Mouse (Mus musculus): ENCODE results near the gene Plk5.
"Not testable (repeated sequence)": the region's sequence is repeated elsewhere in the genome, so short reads cannot be mapped to it uniquely, and the experiment has no call there.

Gene Plk5

GRCm38 (mm10) chr10:80330084-80330483, 26.2 kb upstream of the Plk5 start:
- ATAC-seq (ENCODE audit: insufficient number of reproducible peaks, low FRiP score, low TSS enrichment): no peak

GRCm38 (mm10) chr10:80330888-80331287, 25.4 kb upstream of the Plk5 start:
- ATAC-seq (ENCODE audit: insufficient number of reproducible peaks, low FRiP score, low TSS enrichment): no peak

GRCm38 (mm10) chr10:80331636-80332524, 24.4 kb upstream of the Plk5 start:
- ATAC-seq (ENCODE audit: insufficient number of reproducible peaks, low FRiP score, low TSS enrichment): peak; percentile 21; the same call in 1 of the 2 replicates

- peak; percentile 19; the same call in 1 of the 2 replicates for ATAC-seq (ENCODE audit: insufficient number of reproducible peaks, low FRiP score, low TSS enrichment)
Measured at GRCm38 (mm10) chr10:80332525-80332989, 23.7 kb upstream of the Plk5 start.

GRCm38 (mm10) chr10:80336263-80336662, 20.0 kb upstream of the Plk5 start:
- ATAC-seq (ENCODE audit: insufficient number of reproducible peaks, low FRiP score, low TSS enrichment): no peak

- peak; percentile 54; the same call in 1 of the 2 replicates for ATAC-seq (ENCODE audit: insufficient number of reproducible peaks, low FRiP score, low TSS enrichment)
Measured at GRCm38 (mm10) chr10:80339941-80340750, 16.1 kb upstream of the Plk5 start.

- no peak for ATAC-seq (ENCODE audit: insufficient number of reproducible peaks, low FRiP score, low TSS enrichment)
Measured at GRCm38 (mm10) chr10:80341026-80341425, 15.2 kb upstream of the Plk5 start.

GRCm38 (mm10) chr10:80341491-80342304, 14.6 kb upstream of the Plk5 start:
- no peak for ATAC-seq (ENCODE audit: insufficient number of reproducible peaks, low FRiP score, low TSS enrichment)

- ATAC-seq (ENCODE audit: insufficient number of reproducible peaks, low FRiP score, low TSS enrichment): no peak
Measured at GRCm38 (mm10) chr10:80342305-80342748, 13.9 kb upstream of the Plk5 start.

- ATAC-seq (ENCODE audit: insufficient number of reproducible peaks, low FRiP score, low TSS enrichment): no peak
Measured at GRCm38 (mm10) chr10:80342749-80343424, 13.4 kb upstream of the Plk5 start.

- no peak for ATAC-seq (ENCODE audit: insufficient number of reproducible peaks, low FRiP score, low TSS enrichment)
Measured at GRCm38 (mm10) chr10:80343425-80343895, 12.8 kb upstream of the Plk5 start.

- no peak for ATAC-seq (ENCODE audit: insufficient number of reproducible peaks, low FRiP score, low TSS enrichment)
Measured at GRCm38 (mm10) chr10:80344131-80344661, 12.1 kb upstream of the Plk5 start.

- no peak for ATAC-seq (ENCODE audit: insufficient number of reproducible peaks, low FRiP score, low TSS enrichment)
Measured at GRCm38 (mm10) chr10:80345122-80345521, 11.1 kb upstream of the Plk5 start.

GRCm38 (mm10) chr10:80345929-80346328, 10.3 kb upstream of the Plk5 start:
- not testable (repeated sequence) for ATAC-seq (ENCODE audit: insufficient number of reproducible peaks, low FRiP score, low TSS enrichment)

GRCm38 (mm10) chr10:80347514-80347967, 8.7 kb upstream of the Plk5 start:
- no peak for ATAC-seq (ENCODE audit: insufficient number of reproducible peaks, low FRiP score, low TSS enrichment)

GRCm38 (mm10) chr10:80348244-80348781, 7.9 kb upstream of the Plk5 start, which contains the start of gene Adamtsl5:
TSS of gene Adamtsl5 (minus strand) at chr10:80348412.
- ATAC-seq (ENCODE audit: insufficient number of reproducible peaks, low FRiP score, low TSS enrichment): 0 out of 2 replicates have a peak, but pooled peaks have one; percentile 4

GRCm38 (mm10) chr10:80348981-80349380, 7.3 kb upstream of the Plk5 start:
- no peak for ATAC-seq (ENCODE audit: insufficient number of reproducible peaks, low FRiP score, low TSS enrichment)

- peak; percentile 38; the same call in 1 of the 2 replicates for ATAC-seq (ENCODE audit: insufficient number of reproducible peaks, low FRiP score, low TSS enrichment)
Measured at GRCm38 (mm10) chr10:80350292-80350691, 6.0 kb upstream of the Plk5 start.

GRCm38 (mm10) chr10:80351896-80352295, 4.4 kb upstream of the Plk5 start:
- ATAC-seq (ENCODE audit: insufficient number of reproducible peaks, low FRiP score, low TSS enrichment): no peak

Measured in cerebellum, adult (tissue).